Mouse (Mus musculus): Measurements from ENCODE around the gene Ttc17.

Gene Ttc17

GRCm38 (mm10) chr2:94290483-94290882 lies 116.0 kb downstream of the Ttc17 start:
- peak; percentile 35 for DNase-seq (ENCODE audit: low read depth)

- DNase-seq (ENCODE audit: low read depth): no peak
These were observed 116.8 kb downstream of the Ttc17 start for GRCm38 (mm10) chr2:94289659-94290058.

GRCm38 (mm10) chr2:94289169-94289568 lies 117.3 kb downstream of the Ttc17 start:
- DNase-seq (ENCODE audit: low read depth): no peak

- no peak for DNase-seq (ENCODE audit: low read depth)
These were observed 118.4 kb downstream of the Ttc17 start for GRCm38 (mm10) chr2:94288086-94288485.

- no peak for DNase-seq (ENCODE audit: low read depth)
These were observed 119.1 kb downstream of the Ttc17 start for GRCm38 (mm10) chr2:94287435-94287834.

GRCm38 (mm10) chr2:94283526-94283925 lies 123.0 kb downstream of the Ttc17 start:
- DNase-seq (ENCODE audit: low read depth): no peak

- DNase-seq (ENCODE audit: low read depth): no peak
These were observed 126.9 kb downstream of the Ttc17 start for GRCm38 (mm10) chr2:94279596-94279995.

GRCm38 (mm10) chr2:94276103-94276502 lies 130.4 kb downstream of the Ttc17 start:
- no peak for DNase-seq (ENCODE audit: low read depth)

- no peak for DNase-seq (ENCODE audit: low read depth)
These were observed 130.8 kb downstream of the Ttc17 start for GRCm38 (mm10) chr2:94275658-94276057.

GRCm38 (mm10) chr2:94273154-94274021 lies 133.1 kb downstream of the Ttc17 start:
- DNase-seq (ENCODE audit: low read depth): peak; percentile 37

- no peak for DNase-seq (ENCODE audit: low read depth)
These were observed 135.3 kb downstream of the Ttc17 start for GRCm38 (mm10) chr2:94271176-94271575.

- no peak for DNase-seq (ENCODE audit: low read depth)
These were observed 137.7 kb downstream of the Ttc17 start for GRCm38 (mm10) chr2:94268835-94269234.

GRCm38 (mm10) chr2:94267213-94267850 lies 139.2 kb downstream of the Ttc17 start:
- no peak for DNase-seq (ENCODE audit: low read depth)

- no peak for DNase-seq (ENCODE audit: low read depth)
These were observed 139.9 kb downstream of the Ttc17 start for GRCm38 (mm10) chr2:94266381-94267160.

- no peak for DNase-seq (ENCODE audit: low read depth)
These were observed 141.0 kb downstream of the Ttc17 start for GRCm38 (mm10) chr2:94265221-94266191.

GRCm38 (mm10) chr2:94264631-94265098 lies 141.8 kb downstream of the Ttc17 start:
- DNase-seq (ENCODE audit: low read depth): no peak

GRCm38 (mm10) chr2:94264006-94264405 lies 142.5 kb downstream of the Ttc17 start:
- no peak for DNase-seq (ENCODE audit: low read depth)

GRCm38 (mm10) chr2:94263530-94263937 lies 143.0 kb downstream of the Ttc17 start:
- no peak for DNase-seq (ENCODE audit: low read depth)

- no peak for DNase-seq (ENCODE audit: low read depth)
These were observed 143.5 kb downstream of the Ttc17 start for GRCm38 (mm10) chr2:94262917-94263529.

- no peak for DNase-seq (ENCODE audit: low read depth)
These were observed 152.4 kb downstream of the Ttc17 start for GRCm38 (mm10) chr2:94254102-94254501.

All from c-Kit-positive CD71-positive TER-119-negative erythroid progenitor cells, embryonic 14.5 days (primary cell).